Mouse (Mus musculus) forebrain, embryonic 14.5 days (tissue): ENCODE measurements at regions not wholly inside any gene's neighbourhood (a gene's known extent, or its start where the extent isn't known, plus 50 kb on each side); places are given as distances from the start of the nearest gene placed in this dataset.

Experiments used
- ATAC-seq: fragments of 200-750 bp; cut with Nextera tagmentation; 2 replicates; pipeline ENCODE4 v1.8.0; 2017; ENCODE audit warnings: mild to moderate bottlenecking, moderate library complexity
- DNase-seq: peaks from one replicate; pipeline ENCODE4 v3.0.0-alpha.2; 2015; ENCODE audit warnings: low spot score
- H3K27ac ChIP-seq: fragments of 300-500 bp; sonication (generic); 2 replicates; pipeline ENCODE4 v1.5.1; 2014; ENCODE audit warnings: low read depth, mild to moderate bottlenecking, control low read depth, low read length, moderate library complexity
- H3K27me3 ChIP-seq: fragments of 300-500 bp; sonication (generic); replicated peaks from 2 replicates; pipeline ENCODE4 v1.6.1; 2014; ENCODE audit warnings: low read length, control low read depth, mixed read lengths; ENCODE audit not compliant: control insufficient read depth, insufficient read depth
- H3K36me3 ChIP-seq: fragments of 300-500 bp; sonication (generic); 2 replicates; pipeline ENCODE4 v1.6.1; 2014; ENCODE audit warnings: low read length, control low read depth; ENCODE audit not compliant: control insufficient read depth, insufficient read depth
- H3K4me1 ChIP-seq: fragments of 300-500 bp; sonication (generic); 2 replicates; pipeline ENCODE4 v1.6.1; 2014; ENCODE audit warnings: antibody characterized with exemption, low read length, control low read depth; ENCODE audit not compliant: control insufficient read depth, insufficient read depth
- H3K4me2 ChIP-seq: fragments of 300-500 bp; sonication (generic); 2 replicates; pipeline ENCODE4 v1.6.1; 2014; ENCODE audit warnings: mild to moderate bottlenecking, control low read depth, low read length
- H3K4me3 ChIP-seq: fragments of 300-500 bp; sonication (generic); 2 replicates; pipeline ENCODE4 v1.5.1; 2014; ENCODE audit warnings: low read depth, low read length, control low read depth
- H3K9ac ChIP-seq: fragments of 300-500 bp; sonication (generic); 2 replicates; pipeline ENCODE4 v1.6.1; 2014; ENCODE audit warnings: mild to moderate bottlenecking, low read length, control low read depth, moderate library complexity
- H3K9me3 ChIP-seq: fragments of 300-500 bp; sonication (generic); replicated peaks from 2 replicates; pipeline ENCODE4 v1.6.1; 2016; ENCODE audit warnings: low read length, control low read depth, mixed read lengths; ENCODE audit not compliant: control insufficient read depth
- WGBS: fragments of 180-500 bp; shearing (Covaris S2); extraction: QIAGEN DNeasy Blood & Tissue Kit; methylation state at CpG from one replicate; pipeline ENCODE4 v1.1.7; 2014; 5-methylcytosine and 5-hydroxymethylcytosine counted together

- Histone ChIP-seq H3K4me2 (no peak overlapping the region), H3K9me3 (no peaks in the 10 kb centered on the region), H3K4me3 (no peak overlapping the region), H3K27me3 (no peaks in the 10 kb centered on the region), H3K36me3 (no peaks in the 10 kb centered on the region), H3K4me1 (peaks cover 28% of the 10 kb centered on the region), H3K27ac (peak overlapping the region; percentile 65), H3K9ac (no peak overlapping the region)
- DNase-seq = peak; percentile 78
- 11% methylated on average over 7 of the region's 7 CpGs for WGBS
- peak; percentile 60 for ATAC-seq
These were observed 104.0 kb upstream of the Spata13 start for GRCm38 (mm10) chr14:60529646-60530347.

- Histone ChIP-seq H3K4me3 (no peak overlapping the region), H3K36me3 (no peaks in the 10 kb centered on the region), H3K9me3 (no peaks in the 10 kb centered on the region), H3K27me3 (no peaks in the 10 kb centered on the region), H3K9ac (no peak overlapping the region), H3K4me1 (peaks cover 28% of the 10 kb centered on the region), H3K27ac (peak overlapping the region; percentile 65), H3K4me2 (no peak overlapping the region)
- DNase-seq (no peak), ATAC-seq (no peak; the same call in 1 of the 2 replicates)
- WGBS = 23% methylated on average over 6 of the region's 6 CpGs
These were observed 103.5 kb upstream of the Spata13 start for GRCm38 (mm10) chr14:60530348-60530711.

GRCm38 (mm10) chr14:60530973-60531372 lies 102.8 kb upstream of the Spata13 start:
- H3K4me3 ChIP-seq = no peak overlapping the region
- ATAC-seq = no peak

DNA sequence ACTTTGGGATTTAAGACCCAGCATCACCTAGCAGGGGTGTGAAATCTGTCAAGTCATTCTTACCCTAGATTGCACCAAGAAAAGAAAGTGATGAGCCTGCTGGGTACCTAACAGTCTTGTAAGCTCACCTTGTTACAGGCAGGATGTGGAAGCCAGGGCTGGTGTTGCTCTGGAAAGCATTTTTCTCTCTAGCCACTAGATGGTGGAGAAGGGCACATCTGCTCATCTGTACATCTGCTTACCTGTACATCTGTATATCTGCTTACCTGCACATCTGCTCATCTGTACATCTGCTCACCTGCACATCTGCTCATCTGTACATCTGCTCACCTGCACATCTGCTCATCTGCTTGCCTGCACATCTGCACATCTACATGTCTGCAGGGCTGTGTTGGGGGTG lies 102.0 kb upstream of the Spata13 start:
- no peak overlapping the region for H3K4me2 ChIP-seq
- H3K36me3 ChIP-seq = no peaks in the 10 kb centered on the region
- no peak overlapping the region for H3K9ac ChIP-seq
- no peak overlapping the region for H3K4me3 ChIP-seq
- no peaks in the 10 kb centered on the region for H3K9me3 ChIP-seq
- peaks cover 28% of the 10 kb centered on the region for H3K4me1 ChIP-seq
- H3K27ac ChIP-seq = no peak overlapping the region
- no peak for ATAC-seq
- DNase-seq = no peak
- no peaks in the 10 kb centered on the region for H3K27me3 ChIP-seq

More at GRCm38 (mm10) chr14:60530973-60531372, 102.8 kb upstream of the Spata13 start:
- Histone ChIP-seq H3K9me3 (no peaks in the 10 kb centered on the region), H3K36me3 (no peaks in the 10 kb centered on the region), H3K9ac (no peak overlapping the region), H3K4me1 (peaks cover 28% of the 10 kb centered on the region), H3K4me2 (no peak overlapping the region), H3K27me3 (no peaks in the 10 kb centered on the region), H3K27ac (peak overlapping the region; percentile 65; the same call in 1 of the 2 replicates)
- no peak for DNase-seq
- WGBS = 85% methylated on average over 5 of the region's 5 CpGs

DNA sequence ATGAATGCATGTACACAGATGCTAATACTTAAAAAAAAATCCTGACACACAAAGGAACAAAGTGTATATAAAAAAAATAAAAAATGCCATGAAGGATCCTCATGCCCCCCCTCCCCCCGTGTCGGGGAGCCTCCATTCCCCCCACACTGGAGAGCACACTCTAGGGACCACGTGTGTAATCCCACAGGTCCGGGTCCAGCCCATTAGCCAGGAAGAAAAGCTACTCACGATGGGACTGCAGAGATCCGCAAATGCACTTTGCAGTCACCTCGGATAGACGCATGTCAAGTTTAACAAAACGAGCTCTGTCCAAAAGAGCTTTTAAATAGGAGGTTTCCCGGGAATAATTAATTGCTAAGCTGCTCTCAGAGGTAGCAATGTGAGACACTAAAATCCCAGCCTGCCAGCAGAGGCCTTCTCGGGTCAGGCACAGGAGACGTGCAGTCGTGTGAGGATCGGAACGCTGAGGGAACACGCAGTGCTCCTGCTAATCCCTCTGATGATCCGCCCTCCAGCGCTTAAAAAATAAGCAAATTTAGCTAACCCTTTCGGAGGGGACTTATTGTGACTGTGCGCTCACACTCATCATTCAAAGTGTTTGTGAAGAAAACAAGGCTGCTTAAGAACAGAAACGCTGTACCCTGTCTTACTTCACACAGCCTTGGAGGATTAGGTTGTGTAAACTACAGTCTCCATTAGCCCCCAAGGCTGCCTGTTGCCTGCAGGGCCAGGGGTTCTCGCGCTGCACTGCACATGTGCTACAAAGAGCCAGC lies 100.2 kb upstream of the Spata13 start:
- Histone ChIP-seq H3K9ac (no peak overlapping the region; the same call in 1 of the 2 replicates), H3K4me1 (peaks cover 28% of the 10 kb centered on the region), H3K36me3 (no peaks in the 10 kb centered on the region), H3K27ac (peak overlapping the region; percentile 63), H3K27me3 (no peaks in the 10 kb centered on the region), H3K4me2 (peak overlapping the region; percentile 18), H3K4me3 (no peak overlapping the region), H3K9me3 (no peaks in the 10 kb centered on the region)
- DNase-seq (peak; percentile 76), ATAC-seq (peak; percentile 41)
- 7% methylated on average over 23 of the region's 23 CpGs for WGBS

- Histone ChIP-seq H3K4me3 (no peak overlapping the region), H3K4me2 (no peak overlapping the region), H3K4me1 (peaks cover 2% of the 10 kb centered on the region; the same call in 1 of the 2 replicates), H3K9ac (no peak overlapping the region), H3K9me3 (no peaks in the 10 kb centered on the region), H3K27ac (no peak overlapping the region), H3K27me3 (no peaks in the 10 kb centered on the region), H3K36me3 (no peaks in the 10 kb centered on the region)
- DNase-seq (peak; percentile 62), ATAC-seq (peak; percentile 40; the same call in 1 of the 2 replicates)
- WGBS = 81% methylated on average over 2 of the region's 2 CpGs
These were observed 94.8 kb upstream of the Spata13 start for GRCm38 (mm10) chr14:60539040-60539439.

GRCm38 (mm10) chr14:60540111-60540510 lies 93.7 kb upstream of the Spata13 start:
- WGBS = 83% methylated on average over 4 of the region's 4 CpGs
- H3K27ac ChIP-seq = no peak overlapping the region
- no peaks in the 10 kb centered on the region; the same call in 1 of the 2 replicates for H3K4me1 ChIP-seq
- DNase-seq (no peak), ATAC-seq (no peak)
- no peaks in the 10 kb centered on the region for H3K27me3 ChIP-seq
- no peak overlapping the region for H3K4me2 ChIP-seq
- H3K9ac ChIP-seq = no peak overlapping the region
- no peak overlapping the region for H3K4me3 ChIP-seq
- H3K9me3 ChIP-seq = no peaks in the 10 kb centered on the region
- H3K36me3 ChIP-seq = no peaks in the 10 kb centered on the region

DNA sequence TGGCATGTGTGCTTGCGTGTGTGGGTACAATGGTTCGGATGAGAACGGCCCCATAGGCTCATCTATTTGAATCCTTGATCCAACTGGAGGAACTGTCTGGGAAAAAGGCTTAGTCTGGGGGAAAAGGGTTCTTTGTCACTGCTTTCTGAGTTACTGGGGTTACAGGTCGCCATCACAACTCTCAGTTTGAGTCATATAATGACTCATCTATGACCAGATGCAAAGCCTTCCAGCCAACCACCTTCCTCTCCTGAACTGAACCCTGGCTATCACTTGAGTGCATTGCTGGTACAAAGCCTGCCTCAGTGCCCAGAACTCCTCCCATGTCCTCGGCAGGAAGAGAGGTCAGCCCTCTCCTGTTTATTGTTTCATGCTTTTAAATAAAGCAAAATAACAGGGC lies 92.2 kb upstream of the Spata13 start:
- Histone ChIP-seq H3K4me2 (no peak overlapping the region), H3K36me3 (no peaks in the 10 kb centered on the region), H3K9ac (no peak overlapping the region), H3K4me3 (no peak overlapping the region), H3K27ac (no peak overlapping the region), H3K9me3 (no peaks in the 10 kb centered on the region), H3K27me3 (no peaks in the 10 kb centered on the region), H3K4me1 (no peaks in the 10 kb centered on the region; the same call in 1 of the 2 replicates)
- no peak for DNase-seq
- no peak for ATAC-seq
- 86% methylated on average over 5 of the region's 5 CpGs for WGBS

- no peak overlapping the region for H3K4me3 ChIP-seq
- H3K27me3 ChIP-seq = no peaks in the 10 kb centered on the region
- H3K9ac ChIP-seq = no peak overlapping the region
- DNase-seq = no peak
- no peak for ATAC-seq
- no peak overlapping the region for H3K27ac ChIP-seq
- no peak overlapping the region for H3K4me2 ChIP-seq
- no peaks in the 10 kb centered on the region; the same call in 1 of the 2 replicates for H3K4me1 ChIP-seq
- no peaks in the 10 kb centered on the region for H3K36me3 ChIP-seq
- H3K9me3 ChIP-seq = no peaks in the 10 kb centered on the region
These were observed 89.0 kb upstream of the Spata13 start for GRCm38 (mm10) chr14:60544767-60545166.
